Mouse (Mus musculus): ENCODE measurements around the gene Pex12.

GRCm38 (mm10) chr11:83312471-83312870 lies 10.1 kb upstream of the Pex12 start:
- no peak for TF ChIP-seq CTCF (IDR thresholded peaks at IDR 0.05; ENCODE audit: low read depth)
- no peak for TF ChIP-seq EP300 (IDR thresholded peaks at IDR 0.05; ENCODE audit: low read depth)
